Mouse (Mus musculus): ENCODE data around the gene Ptprc.

Ptprc gene

DNA sequence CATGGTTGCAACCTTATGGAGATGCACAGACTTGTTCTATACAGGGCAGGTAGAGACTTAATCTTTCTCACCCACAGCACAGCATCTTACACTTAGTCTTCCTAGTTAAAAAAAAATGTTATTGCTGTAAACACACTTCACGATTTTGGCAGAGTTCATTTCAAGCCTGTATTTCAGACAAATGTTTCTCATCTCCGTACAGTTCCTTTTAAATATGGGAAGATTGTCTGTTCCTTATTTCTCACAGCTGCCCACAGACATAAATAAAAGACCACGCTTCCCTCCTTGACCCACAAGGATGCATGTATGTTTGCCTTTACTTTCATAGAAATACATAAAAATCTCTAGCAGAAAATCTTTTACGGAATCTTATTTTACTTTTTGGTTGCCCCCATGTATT, 22.4 kb downstream of the Ptprc start:
- no peak for DNase-seq (ENCODE audit: low spot score in 2 of 2)

DNA sequence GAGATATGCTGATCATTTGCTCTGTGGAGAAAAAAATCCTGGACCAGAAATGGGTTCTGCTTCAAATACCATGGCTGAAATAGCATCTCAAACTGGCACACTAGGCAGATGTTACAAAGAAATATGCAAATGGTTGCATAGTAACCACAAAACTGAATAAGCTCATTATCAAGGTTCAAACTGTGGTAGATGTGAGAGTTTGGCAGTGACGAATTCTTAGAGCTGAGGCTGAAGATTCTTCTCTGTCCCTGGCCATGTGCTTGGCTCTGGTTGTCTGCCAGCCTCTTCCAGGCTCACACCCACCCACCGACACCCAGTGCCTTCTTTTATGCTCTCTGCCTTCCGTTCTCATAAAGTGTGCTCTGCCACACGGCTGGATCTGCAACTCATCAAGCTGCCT, 26.7 kb downstream of the Ptprc start:
- peak; percentile 78 to 83 for DNase-seq (ENCODE audit: low spot score in 2 of 2)

DNA sequence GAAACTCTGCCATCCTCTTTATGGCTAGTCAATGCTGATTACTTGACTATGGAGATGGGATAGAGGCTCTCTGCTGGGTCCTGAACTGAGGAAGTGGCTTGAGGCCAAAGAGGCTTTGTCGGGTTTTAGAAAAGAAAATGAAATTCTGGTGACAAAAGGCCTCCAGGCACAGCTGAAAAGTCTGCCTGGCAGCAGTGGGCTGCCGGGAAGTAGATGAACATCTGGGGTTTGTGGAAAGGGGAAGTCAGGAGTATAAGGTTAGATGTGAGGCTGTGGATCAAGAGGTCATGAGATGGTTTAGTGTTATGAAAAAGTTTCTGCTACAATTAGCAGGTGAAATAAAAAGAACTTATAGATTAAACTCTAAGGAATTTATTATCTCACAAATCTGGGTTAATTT, 29.9 kb downstream of the Ptprc start:
- DNase-seq (ENCODE audit: low spot score in 2 of 2), result no peak

DNA sequence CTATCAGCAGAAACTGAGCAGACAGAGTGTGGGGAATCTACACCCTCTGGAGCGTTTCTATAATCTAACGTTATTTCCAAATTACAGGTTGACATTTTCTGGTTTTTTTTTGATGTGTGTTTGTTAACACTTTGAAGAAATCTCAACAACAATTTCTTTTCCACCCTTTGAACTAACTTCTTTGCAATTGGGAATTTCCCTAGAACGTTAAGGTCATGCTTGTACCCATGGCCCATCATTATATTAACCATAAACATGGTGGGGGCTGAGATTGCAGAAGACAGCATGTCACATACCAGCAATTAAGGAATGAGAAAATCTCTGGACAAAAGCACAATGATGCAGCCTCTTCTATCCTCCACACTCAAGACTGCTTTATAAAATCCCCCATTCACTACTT, 30.4 kb downstream of the Ptprc start:
- DNase-seq (ENCODE audit: low spot score in 2 of 2), result no peak

DNA sequence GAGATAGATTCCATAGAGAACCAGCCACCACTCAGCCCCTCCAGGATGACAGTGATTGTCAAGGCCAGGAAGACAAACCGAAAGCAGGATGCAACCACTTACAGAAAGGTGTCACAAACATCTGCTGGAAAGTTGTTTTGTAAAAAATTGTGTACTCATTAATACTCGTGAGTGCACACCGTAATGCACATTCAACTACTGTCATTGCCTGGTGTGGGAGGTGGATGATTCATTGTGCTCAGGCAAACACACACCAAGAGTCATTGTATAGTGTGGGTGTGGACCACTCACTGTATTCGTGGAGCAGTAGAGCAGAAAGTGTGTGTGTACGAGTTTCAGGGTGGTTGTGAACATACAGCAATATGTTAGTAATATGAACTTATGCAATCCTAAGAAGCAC, 31.1 kb downstream of the Ptprc start:
- no peak for DNase-seq (ENCODE audit: low spot score in 2 of 2)

DNA sequence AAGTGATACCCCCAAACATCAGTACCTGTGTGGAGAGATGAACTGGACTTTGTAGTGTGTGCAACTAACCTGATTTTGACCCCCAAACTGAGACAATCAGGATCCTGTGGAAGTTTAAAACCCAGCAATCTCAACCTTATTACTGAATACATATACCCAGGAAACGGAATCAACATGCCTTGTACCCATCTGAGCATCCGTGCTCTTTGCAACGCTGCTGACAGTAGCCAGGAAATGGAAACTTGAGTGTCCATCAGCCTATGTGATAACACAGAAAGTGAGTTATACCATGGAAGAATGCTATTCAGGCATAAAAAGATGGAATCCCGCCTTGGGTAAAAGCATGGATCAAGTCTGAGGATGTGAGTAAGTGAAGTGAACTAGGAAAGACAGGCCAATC, 34.7 kb downstream of the Ptprc start:
- DNase-seq (ENCODE audit: low spot score in 2 of 2), result no peak

DNA sequence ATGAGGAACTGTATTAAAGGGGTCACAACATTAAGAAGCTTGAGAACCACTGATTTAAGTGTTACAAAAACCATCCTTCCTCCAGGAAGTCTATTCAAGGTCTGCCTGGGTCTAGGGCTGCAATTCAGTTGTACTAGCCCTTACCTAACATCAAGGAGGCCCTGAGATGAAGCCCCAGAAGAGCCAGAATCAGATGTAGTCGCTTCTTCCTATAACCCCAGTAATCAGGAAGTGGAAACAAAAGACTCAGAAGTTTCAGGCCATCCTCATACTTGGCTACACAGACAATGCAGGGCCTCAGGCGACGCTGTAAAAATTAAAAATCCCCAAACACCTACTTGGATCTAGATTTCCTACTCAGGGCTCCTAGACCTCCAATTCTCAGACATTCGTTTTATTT, 37.8 kb downstream of the Ptprc start:
- no peak for DNase-seq (ENCODE audit: low spot score in 2 of 2)

DNA sequence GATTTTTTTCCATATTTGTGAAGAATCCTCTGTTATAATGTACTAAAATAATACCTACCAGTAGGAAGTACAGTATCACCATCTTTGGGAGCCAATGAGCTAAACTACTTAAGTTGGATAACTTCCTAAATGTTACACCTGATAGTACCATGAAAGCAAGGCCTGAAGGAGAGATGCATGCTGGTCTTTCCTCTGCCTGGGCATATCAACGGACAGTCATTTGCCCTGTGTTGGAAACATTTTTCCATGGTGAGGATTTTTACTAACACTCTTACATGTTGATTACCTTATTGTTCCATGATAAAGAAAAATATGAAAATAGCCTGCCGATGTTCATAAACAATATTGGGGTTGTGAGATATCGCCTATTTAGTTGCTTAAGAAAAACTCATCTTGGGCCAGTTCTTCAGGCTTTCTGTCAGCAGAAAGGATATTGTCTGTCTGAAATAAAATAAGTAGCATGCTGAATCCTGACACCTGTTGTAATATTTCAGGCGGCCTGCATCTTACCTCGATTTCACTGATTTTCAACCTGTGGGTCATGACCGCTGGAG, 38.4 kb downstream of the Ptprc start:
- DNase-seq (ENCODE audit: low spot score in 2 of 2), result no peak

DNA sequence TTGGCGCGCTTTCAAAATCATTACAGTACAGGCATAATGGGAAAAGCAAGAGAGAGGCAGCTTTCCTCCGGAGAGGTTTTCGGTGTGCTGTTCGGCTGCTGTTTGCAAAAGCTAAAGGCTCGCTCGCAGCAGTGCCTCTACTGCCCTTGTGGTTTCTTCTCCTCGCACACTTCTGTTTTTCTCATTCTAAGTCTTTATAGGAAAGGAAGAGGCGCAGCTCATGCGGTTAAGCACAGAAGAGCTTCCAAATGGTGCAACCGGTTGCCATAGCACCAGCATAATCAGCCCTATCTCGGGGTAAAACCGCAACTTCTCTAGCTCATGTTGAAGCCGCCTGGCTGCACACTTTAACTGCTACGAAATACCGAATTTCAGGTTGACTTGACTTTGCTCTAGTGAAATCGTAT, 39.1 kb downstream of the Ptprc start:
- DNase-seq (ENCODE audit: low spot score in 2 of 2), result peak; percentile 67 to 83

DNA sequence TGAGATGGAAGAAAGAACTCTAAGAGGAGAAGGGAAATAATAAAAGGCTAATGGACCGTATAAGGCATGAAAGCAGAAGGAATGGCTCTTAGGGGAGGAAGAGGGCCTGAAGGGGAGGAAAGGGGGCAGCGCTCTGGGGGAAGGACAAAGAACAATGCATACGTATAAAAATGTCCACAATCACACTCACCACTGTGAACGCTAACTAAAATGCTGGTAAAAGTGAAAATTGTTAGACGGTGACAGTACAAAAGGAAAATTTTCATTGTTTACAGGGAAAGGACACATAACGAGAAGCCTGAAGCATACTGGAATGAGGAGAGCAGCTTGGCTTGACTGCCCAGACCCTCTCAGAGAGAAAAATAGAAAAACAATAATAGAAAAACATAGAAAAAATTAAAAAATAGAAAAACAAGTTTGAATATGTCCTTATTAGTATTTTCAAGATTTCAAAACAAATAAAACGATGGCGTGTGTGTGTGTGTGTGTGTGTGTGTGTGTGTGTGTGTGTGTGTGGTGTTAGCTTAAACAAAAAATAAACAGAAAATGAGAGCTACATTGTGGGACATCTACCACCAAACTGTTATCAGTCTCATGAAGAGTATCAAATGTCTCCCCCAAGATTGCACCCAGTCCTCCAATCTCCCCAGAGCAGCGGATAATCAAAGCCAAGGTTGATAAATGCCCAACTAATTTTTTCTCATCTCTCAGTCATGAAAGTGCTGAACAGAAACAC, 39.7 kb downstream of the Ptprc start:
- no peak for DNase-seq (ENCODE audit: low spot score in 2 of 2)

DNA sequence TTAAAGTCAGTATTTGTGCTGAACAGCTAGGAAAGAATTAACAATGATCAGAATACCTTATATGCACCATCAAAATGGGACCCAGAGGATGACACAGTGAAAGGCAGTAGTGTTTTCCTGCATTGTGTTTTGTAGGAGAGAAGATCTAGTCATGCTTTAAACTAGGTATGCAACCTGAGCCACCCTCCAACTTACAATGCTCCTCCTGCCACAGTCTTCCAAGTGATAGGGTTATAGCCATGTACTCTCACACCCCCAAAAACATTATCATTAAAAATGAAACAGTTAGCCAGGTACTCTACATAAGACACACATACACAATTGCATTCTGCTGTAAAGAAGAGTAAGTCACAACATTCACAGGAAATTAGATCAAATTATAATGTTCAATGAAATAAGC, 40.4 kb downstream of the Ptprc start:
- DNase-seq (ENCODE audit: low spot score in 2 of 2), result no peak

DNA sequence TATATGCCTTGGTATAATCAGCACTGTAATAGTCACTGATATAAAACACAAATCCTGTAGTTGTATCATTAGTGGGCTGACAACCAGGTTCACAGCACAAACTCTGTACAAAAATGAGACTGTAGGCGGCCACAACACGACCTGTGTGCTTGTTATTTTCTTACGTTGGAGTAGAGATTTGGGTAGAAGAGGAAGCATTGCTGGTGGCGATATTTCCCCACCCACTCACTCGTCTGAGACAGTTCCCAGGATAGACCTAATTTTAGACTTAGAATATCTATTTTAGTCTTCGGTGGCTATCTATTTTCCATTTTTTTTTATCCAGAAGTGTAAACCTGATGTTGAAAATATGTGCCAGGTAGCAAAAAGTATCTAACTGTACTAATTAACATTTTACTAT, 41.2 kb downstream of the Ptprc start:
- DNase-seq (ENCODE audit: low spot score in 2 of 2), result no peak

DNA sequence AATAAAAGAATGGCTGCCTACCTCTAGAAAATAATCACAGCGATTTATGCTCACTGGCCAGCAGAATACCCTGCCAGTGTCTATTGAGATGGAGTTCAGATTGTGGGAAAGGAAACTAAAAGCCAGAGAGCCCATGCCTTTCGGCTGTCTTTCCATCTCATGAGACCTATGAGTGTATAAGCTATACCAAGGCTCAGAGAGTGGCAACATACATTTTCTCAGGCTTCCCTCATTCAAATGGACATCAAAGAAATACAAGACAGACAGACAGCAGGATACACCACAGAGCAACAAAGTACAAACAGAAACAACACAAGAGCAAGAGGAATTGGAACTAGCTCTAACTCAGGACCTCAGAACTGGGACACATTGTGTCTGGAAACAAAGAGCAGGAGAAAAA, 43.8 kb downstream of the Ptprc start:
- no peak for DNase-seq (ENCODE audit: low spot score in 2 of 2)

DNA sequence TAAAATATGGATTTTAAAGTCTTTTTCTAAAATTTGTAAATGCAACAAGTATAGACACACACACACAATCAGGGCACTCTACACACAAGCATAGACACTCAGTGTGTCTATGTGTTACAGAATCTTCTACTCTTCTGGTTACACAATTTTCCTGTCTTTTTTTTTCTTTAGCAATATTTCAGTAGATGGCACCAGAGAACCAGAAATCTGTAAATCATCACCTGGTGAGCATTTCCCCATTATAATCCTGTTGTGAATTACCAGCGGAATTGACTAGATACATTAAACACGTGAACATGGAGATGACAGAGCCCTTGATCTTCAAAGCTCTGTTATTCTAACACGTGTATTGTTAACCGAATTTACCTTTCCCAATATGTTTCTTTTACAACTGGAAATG, 45.4 kb downstream of the Ptprc start:
- DNase-seq (ENCODE audit: low spot score in 2 of 2), result no peak

DNA sequence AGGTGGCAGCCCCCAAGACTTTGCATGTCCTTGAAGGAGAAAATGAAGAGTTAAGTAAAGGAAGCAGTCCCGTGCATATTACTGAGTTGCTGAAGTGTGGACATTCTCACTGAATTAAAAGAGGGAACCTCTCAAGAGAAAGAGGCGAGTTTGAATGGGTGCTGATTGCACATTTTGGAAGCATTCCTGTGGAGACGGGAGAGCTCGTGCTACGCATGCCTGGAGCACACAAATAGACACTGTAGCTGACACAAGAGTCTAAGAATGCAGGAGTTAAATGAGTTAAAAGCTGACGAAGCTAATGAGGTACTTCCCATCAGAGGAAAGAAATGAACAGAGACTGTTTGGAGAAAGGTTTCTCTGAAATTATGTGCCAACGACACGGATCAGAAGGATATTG, 48.7 kb downstream of the Ptprc start:
- DNase-seq (ENCODE audit: low spot score in 2 of 2), result peak in 1 of 2 experiments; percentile 23

DNA sequence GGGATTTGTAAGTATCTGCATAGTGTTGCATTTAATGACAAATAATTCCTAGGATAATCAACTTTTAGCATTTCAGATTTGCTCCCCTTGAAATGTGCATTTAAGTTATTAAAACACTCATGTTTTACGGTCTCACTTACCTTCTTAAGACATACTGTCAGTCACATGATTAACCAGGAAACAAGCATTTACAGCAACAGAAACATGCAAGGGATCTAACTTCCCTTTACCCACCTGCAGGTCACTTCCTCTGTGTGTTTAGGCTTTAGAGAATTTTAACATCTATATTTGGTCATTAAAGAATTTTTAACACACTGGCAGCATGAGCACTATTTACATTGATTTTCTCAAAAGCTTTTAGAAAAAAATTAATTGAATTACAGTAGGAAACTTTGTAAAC, 50.2 kb downstream of the Ptprc start:
- no peak for DNase-seq (ENCODE audit: low spot score in 2 of 2)

DNA sequence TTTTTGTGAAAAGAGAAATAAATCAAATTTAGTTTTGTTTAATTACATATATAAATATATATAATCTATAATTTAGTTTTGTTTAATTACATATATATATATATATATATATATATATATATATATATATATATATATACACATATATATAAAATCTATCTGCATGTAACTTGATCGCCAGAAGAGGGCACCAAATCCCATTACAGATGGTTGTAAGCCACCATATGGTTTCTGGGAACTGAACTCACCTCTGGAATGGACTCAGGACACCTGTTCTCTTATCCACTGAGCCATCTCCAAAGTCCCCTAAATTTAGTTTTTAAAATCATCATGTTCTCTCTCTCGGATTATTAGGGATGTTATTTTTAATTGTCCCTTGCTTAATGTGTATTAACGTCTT, 51.6 kb downstream of the Ptprc start:
- no peak for DNase-seq (ENCODE audit: low spot score in 2 of 2)

DNA sequence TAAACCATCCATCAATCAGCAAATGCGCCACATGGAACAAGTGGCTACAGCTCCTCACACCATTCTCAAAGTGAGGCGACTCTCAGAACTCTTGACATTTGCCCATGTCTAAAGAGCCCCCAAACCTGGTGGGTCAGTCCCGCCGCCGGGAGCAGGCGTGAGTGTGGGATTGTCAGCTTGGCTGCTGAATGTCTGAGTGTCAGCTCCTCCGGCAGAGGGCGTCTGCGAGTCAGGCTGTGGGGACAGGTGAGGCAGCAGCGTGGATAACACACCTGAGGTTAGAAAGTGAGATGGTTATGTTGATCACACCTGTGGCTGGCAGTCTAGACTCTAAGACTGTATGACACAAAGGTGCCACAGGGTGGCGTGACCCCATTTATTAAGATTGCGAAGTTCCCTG, 55.6 kb downstream of the Ptprc start:
- no peak for DNase-seq (ENCODE audit: low spot score in 2 of 2)

DNA sequence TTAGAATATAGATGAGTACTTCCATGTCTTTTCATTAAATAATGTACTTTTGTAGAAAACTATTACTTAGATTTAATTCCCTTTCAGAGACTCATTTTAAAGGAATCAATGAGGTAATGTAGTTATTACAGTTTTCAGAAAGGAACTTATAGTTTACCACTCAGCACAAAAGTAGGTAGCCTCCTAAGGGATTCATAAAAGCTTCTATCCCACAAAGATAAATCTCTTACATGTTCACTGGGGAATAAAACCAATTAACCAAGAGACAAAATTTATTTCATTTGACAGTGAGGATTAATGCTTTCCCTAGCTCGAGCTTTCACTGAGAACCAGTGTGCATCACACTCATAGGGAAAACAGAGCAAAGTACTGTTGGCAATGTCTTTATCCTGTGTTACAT, 82.3 kb downstream of the Ptprc start:
- no peak for DNase-seq (ENCODE audit: low spot score in 2 of 2)

DNA sequence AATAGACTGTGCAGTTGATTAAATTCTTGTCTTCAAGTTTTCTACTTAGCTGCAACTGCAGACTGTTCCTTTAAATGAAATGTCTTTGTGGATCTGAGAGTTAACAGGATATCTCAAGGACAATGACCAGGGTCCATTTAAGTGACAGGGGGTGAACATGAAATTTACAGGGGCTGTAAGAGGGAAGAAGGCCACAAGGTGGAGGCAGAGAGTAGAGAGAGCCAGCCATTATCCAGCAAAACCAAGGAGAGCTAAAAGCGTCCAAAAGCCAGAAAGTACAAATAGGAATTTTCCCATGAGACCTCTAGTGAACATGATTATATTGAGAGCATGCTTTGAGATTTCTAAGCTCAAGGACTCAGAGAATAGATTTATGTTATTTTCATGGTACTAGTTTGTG, 89.7 kb downstream of the Ptprc start:
- no peak for DNase-seq (ENCODE audit: low spot score in 2 of 2)

DNA sequence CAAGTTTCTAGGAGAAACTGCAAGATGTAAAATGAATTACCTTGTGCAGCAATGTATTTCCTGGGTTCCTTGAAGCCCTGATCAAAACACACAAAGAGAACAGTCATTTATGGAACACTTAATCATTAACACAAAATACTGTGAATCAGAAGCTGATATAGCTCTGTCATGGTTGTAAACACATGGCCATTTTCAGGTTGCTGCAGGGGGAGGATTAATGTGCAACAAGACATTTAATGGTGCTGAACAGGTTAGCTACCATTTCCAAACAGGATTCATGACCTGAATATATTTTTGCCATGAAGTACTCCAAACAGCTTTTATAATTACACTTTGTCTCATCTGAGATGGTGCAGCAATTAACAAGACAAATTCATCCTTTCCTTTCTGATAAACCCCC, 91.8 kb downstream of the Ptprc start:
- no peak for DNase-seq (ENCODE audit: low spot score in 2 of 2)

DNA sequence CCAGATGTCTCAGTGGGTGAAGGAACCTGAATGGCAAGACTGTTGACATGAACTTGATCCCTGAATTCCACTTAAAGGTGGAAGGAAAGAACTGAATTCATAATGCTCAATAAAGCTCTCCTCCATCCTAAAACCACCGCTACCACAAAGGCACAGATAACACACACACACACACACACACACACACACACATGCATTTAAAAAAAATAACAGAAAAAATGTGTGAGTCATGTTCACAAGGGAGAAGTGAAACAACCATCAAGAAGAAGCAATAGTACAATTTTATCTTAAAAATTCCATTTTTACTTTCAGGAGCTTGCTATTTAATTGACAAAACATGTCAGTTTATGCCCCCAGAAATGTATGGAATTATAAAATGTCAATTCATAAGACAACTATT, 95.2 kb downstream of the Ptprc start:
- no peak for DNase-seq (ENCODE audit: low spot score in 2 of 2)

DNA sequence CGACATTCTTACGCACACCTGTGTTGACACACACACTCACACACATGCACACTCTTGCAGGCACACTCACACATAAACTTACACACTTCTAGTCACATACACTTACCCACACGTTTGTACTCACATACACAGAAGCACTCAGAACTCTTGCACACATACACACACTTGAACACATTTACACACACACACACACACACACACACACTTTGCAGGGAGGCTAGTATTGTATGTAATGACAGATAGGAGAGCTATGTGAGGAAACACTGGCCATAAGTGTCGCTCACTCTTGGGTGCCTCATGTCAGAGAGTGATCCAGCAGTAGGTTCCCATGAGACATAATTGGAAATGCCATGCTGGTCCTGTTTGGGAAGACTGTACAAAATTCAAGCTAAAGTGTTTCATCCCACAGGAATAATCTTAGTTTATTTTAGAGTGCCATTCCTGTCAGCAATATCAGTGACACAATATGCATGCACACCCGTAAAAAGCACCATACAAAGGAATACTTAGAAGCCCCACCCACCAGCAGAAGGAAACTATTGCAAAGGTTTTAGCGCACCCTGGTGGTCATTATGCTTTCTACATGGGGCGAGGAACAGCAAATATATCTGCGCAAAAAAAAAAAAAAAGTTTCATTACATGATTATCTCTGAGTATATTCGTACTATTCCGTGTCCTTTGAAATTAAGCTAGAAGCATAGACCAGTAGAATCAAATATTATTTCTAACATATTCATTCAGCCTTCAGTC, 131.1 kb downstream of the Ptprc start:
- DNase-seq (ENCODE audit: low spot score in 2 of 2), result peak; percentile 38 to 88

Measured in left cerebral cortex, adult 9 months (tissue).